Mouse (Mus musculus) testis, adult 2 months (tissue): ENCODE measurements at regions not wholly inside any gene's neighbourhood (a gene's known extent, or its start where the extent isn't known, plus 50 kb on each side); places are given as distances from the start of the nearest gene placed in this dataset.

Experiments used
- H3K27ac ChIP-seq: fragments of 200-500 bp; 2 replicates; pipeline ENCODE4 v1.5.1; 2012; ENCODE audit warnings: low read depth, low read length; ENCODE audit not compliant: control insufficient read depth, insufficient read depth
- H3K27me3 ChIP-seq: fragments of 200-500 bp; 2 replicates; pipeline ENCODE4 v1.6.1; 2012; ENCODE audit warnings: mild to moderate bottlenecking, low read length, moderate library complexity; ENCODE audit not compliant: control insufficient read depth, insufficient read depth
- H3K36me3 ChIP-seq: fragments of 200-500 bp; 2 replicates; pipeline ENCODE4 v1.6.1; 2012; ENCODE audit warnings: mild to moderate bottlenecking, low read length; ENCODE audit not compliant: control insufficient read depth, insufficient read depth
- H3K4me1 ChIP-seq: fragments of 200-500 bp; 2 replicates; pipeline ENCODE4 v1.6.1; 2012; ENCODE audit warnings: low read length; ENCODE audit not compliant: control insufficient read depth, insufficient read depth
- H3K4me3 ChIP-seq: fragments of 200-500 bp; 2 replicates; pipeline ENCODE4 v1.5.1; 2012; ENCODE audit warnings: low read depth, mild to moderate bottlenecking, low read length, moderate library complexity, mixed read lengths; ENCODE audit not compliant: control insufficient read depth
- CTCF ChIP-seq: fragments of 200-500 bp; IDR thresholded peaks from 2 replicates; pipeline ENCODE4 v1.5.1; 2012; ENCODE audit warnings: low read depth, mild to moderate bottlenecking, inconsistent platforms, low read length, moderate library complexity; ENCODE audit not compliant: control insufficient read depth, insufficient read depth, insufficient replicate concordance
- POLR2A ChIP-seq: fragments of 200-500 bp; IDR thresholded peaks from 2 replicates; pipeline ENCODE4 v1.6.1; 2012; ENCODE audit warnings: low read depth, mild to moderate bottlenecking, inconsistent platforms, low read length, moderate library complexity; ENCODE audit not compliant: control insufficient read depth

GRCm38 (mm10) chr9:116329147-116329546 is 154.0 kb upstream of the Tgfbr2 start:
- Histone ChIP-seq H3K36me3 (no peaks in the 10 kb centered on the region), H3K27ac (no peak overlapping the region), H3K27me3 (no peaks in the 10 kb centered on the region), H3K4me3 (no peak overlapping the region), H3K4me1 (no peaks in the 10 kb centered on the region)
- TF ChIP-seq POLR2A (no peak), CTCF (no peak)

DNA sequence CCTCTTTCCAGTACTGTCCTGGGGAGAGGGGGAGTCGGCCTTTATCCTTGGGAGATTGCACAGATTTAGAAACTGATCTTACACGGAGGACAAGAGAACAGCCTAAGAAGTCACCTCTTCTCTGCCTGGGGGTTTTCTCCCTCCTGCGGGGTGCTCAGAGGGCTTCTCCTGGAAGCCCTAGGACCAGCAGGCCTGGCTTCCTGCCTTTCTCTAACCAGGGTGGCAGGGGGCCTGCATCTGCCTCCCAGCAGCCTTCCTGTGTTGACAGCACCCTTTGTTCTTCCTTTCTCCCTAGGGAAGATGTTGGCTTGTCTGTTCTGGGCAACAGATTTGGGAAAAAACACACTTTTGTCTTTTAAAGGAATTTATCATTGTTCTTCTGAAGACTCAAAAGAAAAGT is 153.0 kb upstream of the Tgfbr2 start:
- Histone ChIP-seq H3K27me3 (no peaks in the 10 kb centered on the region), H3K27ac (no peak overlapping the region), H3K36me3 (no peaks in the 10 kb centered on the region), H3K4me3 (no peak overlapping the region), H3K4me1 (no peaks in the 10 kb centered on the region)
- TF ChIP-seq CTCF = no peak
- no peak for TF ChIP-seq POLR2A

GRCm38 (mm10) chr9:116327080-116327479 is 151.9 kb upstream of the Tgfbr2 start:
- TF ChIP-seq CTCF (no peak), POLR2A (no peak)
- Histone ChIP-seq H3K27me3 (no peaks in the 10 kb centered on the region), H3K27ac (no peak overlapping the region), H3K4me3 (no peak overlapping the region), H3K36me3 (no peaks in the 10 kb centered on the region), H3K4me1 (no peaks in the 10 kb centered on the region)

- H3K36me3 ChIP-seq = no peaks in the 10 kb centered on the region
- no peak overlapping the region for H3K4me3 ChIP-seq
- no peaks in the 10 kb centered on the region for H3K27me3 ChIP-seq
- H3K4me1 ChIP-seq = no peaks in the 10 kb centered on the region
- no peak for TF ChIP-seq CTCF
- TF ChIP-seq POLR2A = no peak
- H3K27ac ChIP-seq = no peak overlapping the region
Measured at GRCm38 (mm10) chr9:116324971-116325370, 149.8 kb upstream of the Tgfbr2 start.

GRCm38 (mm10) chr9:116323871-116324721 is 148.9 kb upstream of the Tgfbr2 start:
- Histone ChIP-seq H3K36me3 (no peaks in the 10 kb centered on the region), H3K27me3 (no peaks in the 10 kb centered on the region), H3K27ac (no peak overlapping the region), H3K4me3 (no peak overlapping the region), H3K4me1 (no peaks in the 10 kb centered on the region)
- no peak for TF ChIP-seq POLR2A
- TF ChIP-seq CTCF = no peak

DNA sequence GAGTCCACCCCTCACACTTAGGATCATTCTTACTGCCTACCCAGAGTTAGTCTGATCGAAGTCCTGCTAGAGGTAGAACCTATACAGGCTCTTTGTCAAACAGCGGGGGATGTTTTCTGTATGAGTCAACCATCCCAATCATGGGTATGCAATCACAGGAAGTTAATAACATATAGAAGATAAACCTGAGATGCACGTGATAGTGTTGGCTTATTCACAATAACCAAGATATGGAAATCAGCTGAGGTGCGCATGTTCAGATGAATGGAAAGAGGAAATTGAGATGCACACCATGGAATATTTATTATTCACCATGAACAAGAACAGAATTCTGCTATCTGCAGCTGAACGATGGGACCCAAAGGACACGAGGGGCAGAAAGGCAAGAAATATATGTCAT is 146.7 kb upstream of the Tgfbr2 start:
- Histone ChIP-seq H3K4me3 (no peak overlapping the region), H3K4me1 (no peaks in the 10 kb centered on the region), H3K36me3 (no peaks in the 10 kb centered on the region), H3K27me3 (no peaks in the 10 kb centered on the region), H3K27ac (no peak overlapping the region)
- TF ChIP-seq CTCF = no peak
- TF ChIP-seq POLR2A = no peak

DNA sequence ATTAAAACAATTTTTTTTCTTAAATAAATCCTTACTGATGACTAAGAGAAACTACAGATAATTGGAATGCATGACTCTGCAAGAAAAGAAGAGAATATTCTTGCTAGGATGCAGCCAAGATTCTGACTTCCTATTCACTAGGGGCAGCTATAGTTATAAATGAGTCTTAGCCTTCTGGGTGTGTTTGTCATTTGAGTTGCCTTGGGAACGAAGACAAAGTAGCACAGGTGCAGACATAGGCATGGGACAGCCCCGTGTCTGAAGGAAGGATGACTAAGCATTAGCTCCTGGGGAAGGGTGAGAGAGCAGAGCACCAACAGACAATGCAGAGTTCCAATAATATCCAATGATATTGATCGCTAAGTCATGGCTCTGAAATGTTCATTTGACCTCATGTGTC is 144.3 kb upstream of the Tgfbr2 start:
- no peak for TF ChIP-seq CTCF
- TF ChIP-seq POLR2A = no peak
- no peaks in the 10 kb centered on the region for H3K4me1 ChIP-seq
- no peak overlapping the region for H3K27ac ChIP-seq
- H3K36me3 ChIP-seq = no peaks in the 10 kb centered on the region
- no peaks in the 10 kb centered on the region for H3K27me3 ChIP-seq
- H3K4me3 ChIP-seq = no peak overlapping the region
